Mouse (Mus musculus): Measurements from ENCODE around the gene Map3k4. TPM values are rescaled to one million over a fixed set of nuclear protein-coding genes. Genes with fewer than 3 reads are reported as not detected.

Map3k4 gene
- total RNA-seq, 4 experiments from 2014 or later: 25.3 to 39.6 (median 34.3) TPM

Other genes starting within 250 kb of the Map3k4 start
- gene Agpat4, start 200.1 kb downstream of the Map3k4 start, total RNA-seq (2022): 100 to 1,000 TPM in 2 of 4 experiments, 10 to 100 TPM in 2; 40.1 to 106 (median 76.9) TPM
- gene Plg, start 59.8 kb upstream of the Map3k4 start, total RNA-seq (2022): under 1 TPM in 3 of 4 experiments, not detected in 1; 0.21 to 0.78 (median 0.49) TPM
- 10 to 100 TPM in 1 of 4 experiments, 1 to 10 TPM in 3; 2.5 to 12.0 (median 4.0) TPM for gene Slc22a3, start 188.9 kb upstream of the Map3k4 start, total RNA-seq (2022)

All from adrenal gland, adult 8-10 months (tissue).